Mouse (Mus musculus) hindbrain, embryonic 12.5 days (tissue): ENCODE measurements around the gene Mfsd10. TPM values are rescaled to one million over a fixed set of nuclear protein-coding genes. Genes with fewer than 3 reads are reported as not detected.

Experiments
- ATAC-seq: fragments of 200-750 bp; cut with Nextera tagmentation; 2 replicates; pipeline ENCODE4 v1.8.0; 2017; ENCODE audit warnings: moderate TSS enrichment; ENCODE audit not compliant: low FRiP score
- H3K27ac ChIP-seq: fragments of 300-500 bp; sonication (generic); 2 replicates; pipeline ENCODE4 v1.5.1; 2016; ENCODE audit warnings: mild to moderate bottlenecking
- H3K27me3 ChIP-seq: fragments of 300-500 bp; sonication (generic); 2 replicates; pipeline ENCODE4 v1.6.1; 2016; ENCODE audit warnings: mild to moderate bottlenecking
- H3K36me3 ChIP-seq: fragments of 300-500 bp; sonication (generic); 2 replicates; pipeline ENCODE4 v1.6.1; 2016; ENCODE audit warnings: mild to moderate bottlenecking
- H3K4me1 ChIP-seq: fragments of 300-500 bp; sonication (generic); 2 replicates; pipeline ENCODE4 v1.6.1; 2016
- H3K4me2 ChIP-seq: fragments of 300-500 bp; sonication (generic); replicated peaks from 2 replicates; pipeline ENCODE4 v1.6.1; 2016; ENCODE audit warnings: mild to moderate bottlenecking
- H3K4me3 ChIP-seq: fragments of 300-500 bp; sonication (generic); 2 replicates; pipeline ENCODE4 v1.5.1; 2016; ENCODE audit warnings: mild to moderate bottlenecking
- H3K9ac ChIP-seq: fragments of 300-500 bp; sonication (generic); 2 replicates; pipeline ENCODE4 v1.6.1; 2016; ENCODE audit warnings: mild to moderate bottlenecking, moderate library complexity
- H3K9me3 ChIP-seq: fragments of 300-500 bp; sonication (generic); replicated peaks from 2 replicates; pipeline ENCODE4 v1.6.1; 2016; ENCODE audit warnings: mild to moderate bottlenecking
- WGBS: fragments of 180-500 bp; shearing (Covaris S2); methylation state at CpG from one replicate; pipeline ENCODE4 v1.1.7; 2016; 5-methylcytosine and 5-hydroxymethylcytosine counted together
- polyA plus RNA-seq: library from polyadenylated mRNA; unstranded; fragments of >200 nt; fragmentation: Nextera tagmentation; extraction: Ambion mirVana; gene quantifications from 2 replicates; pipeline ENCODE4 v1.2.1, GENCODE M21; 2016

Gene Mfsd10
- polyA plus RNA-seq, 1 experiment from 2014 or later = 90.5 TPM

GRCm38 (mm10) chr5:34641991-34642390 is 5.0 kb upstream of the Mfsd10 start:
- no peak overlapping the region for H3K4me2 ChIP-seq
- H3K9ac ChIP-seq = no peak overlapping the region
- H3K36me3 ChIP-seq = peaks cover 83% of the 10 kb centered on the region

GRCm38 (mm10) chr5:34637591-34638156 is 662 bp upstream of the Mfsd10 start:
- peak overlapping the region; percentile 55; the same call in 1 of the 2 replicates for H3K4me3 ChIP-seq
- peak overlapping the region; percentile 62; the same call in 1 of the 2 replicates for H3K4me2 ChIP-seq
- ATAC-seq = no peak
- WGBS = 88% methylated on average over 7 of the region's 7 CpGs
- no peaks in the 10 kb centered on the region for H3K27me3 ChIP-seq
- no peaks in the 10 kb centered on the region for H3K9me3 ChIP-seq
- H3K36me3 ChIP-seq = peaks cover 68% of the 10 kb centered on the region
- H3K4me1 ChIP-seq = peaks cover 16% of the 10 kb centered on the region
- peak overlapping the region; percentile 65; the same call in 1 of the 2 replicates for H3K9ac ChIP-seq
- H3K27ac ChIP-seq = no peak overlapping the region

More at GRCm38 (mm10) chr5:34641991-34642390, 5.0 kb upstream of the Mfsd10 start:
- Histone ChIP-seq H3K27me3 (no peaks in the 10 kb centered on the region), H3K4me3 (no peak overlapping the region), H3K9me3 (no peaks in the 10 kb centered on the region), H3K4me1 (peaks cover 4% of the 10 kb centered on the region; the same call in 1 of the 2 replicates), H3K27ac (no peak overlapping the region)
- ATAC-seq = no peak
- WGBS = 83% methylated on average over 3 of the region's 3 CpGs

- Histone ChIP-seq H3K9ac (peak overlapping the region; percentile 33; the same call in 1 of the 2 replicates), H3K27ac (no peak overlapping the region), H3K36me3 (peaks cover 74% of the 10 kb centered on the region), H3K27me3 (no peaks in the 10 kb centered on the region), H3K4me1 (peaks cover 16% of the 10 kb centered on the region), H3K4me3 (peak overlapping the region; percentile 55), H3K9me3 (no peaks in the 10 kb centered on the region), H3K4me2 (peak overlapping the region; percentile 62)
- 67% methylated on average over 10 of the region's 10 CpGs for WGBS
- no peak for ATAC-seq
Observed at GRCm38 (mm10) chr5:34635665-34636192, 1.3 kb downstream of the Mfsd10 start.

GRCm38 (mm10) chr5:34634746-34635400 is 2.1 kb downstream of the Mfsd10 start:
- peaks cover 16% of the 10 kb centered on the region for H3K4me1 ChIP-seq
- no peak for ATAC-seq
- no peak overlapping the region for H3K27ac ChIP-seq
- H3K4me2 ChIP-seq = no peak overlapping the region
- H3K27me3 ChIP-seq = no peaks in the 10 kb centered on the region
- no peak overlapping the region for H3K4me3 ChIP-seq
- H3K9me3 ChIP-seq = no peaks in the 10 kb centered on the region
- H3K9ac ChIP-seq = no peak overlapping the region
- WGBS = 94% methylated on average over 13 of the region's 13 CpGs
- peaks cover 74% of the 10 kb centered on the region for H3K36me3 ChIP-seq

GRCm38 (mm10) chr5:34633641-34634040 is 3.4 kb downstream of the Mfsd10 start:
- Histone ChIP-seq H3K4me1 (peaks cover 16% of the 10 kb centered on the region), H3K4me3 (no peak overlapping the region), H3K9ac (0 out of 2 replicates have a peak overlapping the region, but pooled peaks have one; percentile 14), H3K4me2 (no peak overlapping the region), H3K27me3 (no peaks in the 10 kb centered on the region), H3K9me3 (no peaks in the 10 kb centered on the region), H3K27ac (no peak overlapping the region), H3K36me3 (peaks cover 74% of the 10 kb centered on the region)
- no peak for ATAC-seq
- WGBS = 77% methylated on average over 4 of the region's 4 CpGs

GRCm38 (mm10) chr5:34632996-34633395 is 4.0 kb downstream of the Mfsd10 start:
- Histone ChIP-seq H3K36me3 (peaks cover 74% of the 10 kb centered on the region), H3K4me1 (peaks cover 16% of the 10 kb centered on the region), H3K9me3 (no peaks in the 10 kb centered on the region), H3K4me2 (no peak overlapping the region), H3K27me3 (no peaks in the 10 kb centered on the region), H3K27ac (no peak overlapping the region), H3K9ac (no peak overlapping the region), H3K4me3 (no peak overlapping the region)
- 97% methylated on average over 2 of the region's 2 CpGs for WGBS
- no peak for ATAC-seq

- 93% methylated on average over 4 of the region's 4 CpGs for WGBS
- peaks cover 69% of the 10 kb centered on the region for H3K36me3 ChIP-seq
Observed at GRCm38 (mm10) chr5:34609966-34610365, 27.0 kb downstream of the Mfsd10 start.

GRCm38 (mm10) chr5:34608226-34608625 is 28.8 kb downstream of the Mfsd10 start:
- Histone ChIP-seq H3K9me3 (no peaks in the 10 kb centered on the region), H3K27ac (no peak overlapping the region), H3K4me3 (no peak overlapping the region), H3K27me3 (no peaks in the 10 kb centered on the region), H3K36me3 (peaks cover 60% of the 10 kb centered on the region), H3K4me2 (no peak overlapping the region), H3K4me1 (no peaks in the 10 kb centered on the region), H3K9ac (no peak overlapping the region)
- ATAC-seq = no peak
- WGBS = 85% methylated on average over 3 of the region's 3 CpGs

More at GRCm38 (mm10) chr5:34609966-34610365, 27.0 kb downstream of the Mfsd10 start:
- Histone ChIP-seq H3K9me3 (no peaks in the 10 kb centered on the region), H3K4me1 (no peaks in the 10 kb centered on the region), H3K27me3 (no peaks in the 10 kb centered on the region), H3K4me3 (no peak overlapping the region), H3K4me2 (no peak overlapping the region), H3K9ac (no peak overlapping the region), H3K27ac (no peak overlapping the region)
- no peak for ATAC-seq

GRCm38 (mm10) chr5:34607100-34607880 is 29.7 kb downstream of the Mfsd10 start:
- Histone ChIP-seq H3K9me3 (no peaks in the 10 kb centered on the region), H3K36me3 (peaks cover 58% of the 10 kb centered on the region), H3K9ac (no peak overlapping the region), H3K27me3 (no peaks in the 10 kb centered on the region), H3K4me2 (no peak overlapping the region), H3K4me1 (no peaks in the 10 kb centered on the region), H3K27ac (no peak overlapping the region), H3K4me3 (no peak overlapping the region)
- no peak for ATAC-seq
- 92% methylated on average over 8 of the region's 8 CpGs for WGBS

- H3K27ac ChIP-seq = no peak overlapping the region
- H3K4me1 ChIP-seq = no peaks in the 10 kb centered on the region
- WGBS = 96% methylated on average over 5 of the region's 5 CpGs
- H3K36me3 ChIP-seq = peaks cover 54% of the 10 kb centered on the region
- no peaks in the 10 kb centered on the region for H3K9me3 ChIP-seq
- ATAC-seq = no peak
- H3K27me3 ChIP-seq = no peaks in the 10 kb centered on the region
- H3K9ac ChIP-seq = no peak overlapping the region
- no peak overlapping the region for H3K4me3 ChIP-seq
- H3K4me2 ChIP-seq = no peak overlapping the region
Observed at GRCm38 (mm10) chr5:34604576-34604975, 32.4 kb downstream of the Mfsd10 start.

- peaks cover 15% of the 10 kb centered on the region for H3K4me1 ChIP-seq
- no peak overlapping the region for H3K4me3 ChIP-seq
- H3K36me3 ChIP-seq = peaks cover 13% of the 10 kb centered on the region; the same call in 1 of the 2 replicates
- H3K4me2 ChIP-seq = no peak overlapping the region
- no peak for ATAC-seq
- H3K27me3 ChIP-seq = no peaks in the 10 kb centered on the region
- 95% methylated on average over 9 of the region's 9 CpGs for WGBS
- H3K9me3 ChIP-seq = no peaks in the 10 kb centered on the region
- H3K27ac ChIP-seq = no peak overlapping the region
- H3K9ac ChIP-seq = no peak overlapping the region
Observed at GRCm38 (mm10) chr5:34593202-34593727, 43.7 kb downstream of the Mfsd10 start.

GRCm38 (mm10) chr5:34592666-34593065 is 44.3 kb downstream of the Mfsd10 start:
- Histone ChIP-seq H3K27me3 (no peaks in the 10 kb centered on the region), H3K9me3 (no peaks in the 10 kb centered on the region), H3K4me2 (no peak overlapping the region), H3K27ac (no peak overlapping the region), H3K36me3 (peaks cover 11% of the 10 kb centered on the region; the same call in 1 of the 2 replicates), H3K4me3 (no peak overlapping the region), H3K9ac (no peak overlapping the region), H3K4me1 (peaks cover 15% of the 10 kb centered on the region)
- ATAC-seq = no peak
- WGBS = 94% methylated on average over 6 of the region's 6 CpGs
